In the genomic region with DNA sequence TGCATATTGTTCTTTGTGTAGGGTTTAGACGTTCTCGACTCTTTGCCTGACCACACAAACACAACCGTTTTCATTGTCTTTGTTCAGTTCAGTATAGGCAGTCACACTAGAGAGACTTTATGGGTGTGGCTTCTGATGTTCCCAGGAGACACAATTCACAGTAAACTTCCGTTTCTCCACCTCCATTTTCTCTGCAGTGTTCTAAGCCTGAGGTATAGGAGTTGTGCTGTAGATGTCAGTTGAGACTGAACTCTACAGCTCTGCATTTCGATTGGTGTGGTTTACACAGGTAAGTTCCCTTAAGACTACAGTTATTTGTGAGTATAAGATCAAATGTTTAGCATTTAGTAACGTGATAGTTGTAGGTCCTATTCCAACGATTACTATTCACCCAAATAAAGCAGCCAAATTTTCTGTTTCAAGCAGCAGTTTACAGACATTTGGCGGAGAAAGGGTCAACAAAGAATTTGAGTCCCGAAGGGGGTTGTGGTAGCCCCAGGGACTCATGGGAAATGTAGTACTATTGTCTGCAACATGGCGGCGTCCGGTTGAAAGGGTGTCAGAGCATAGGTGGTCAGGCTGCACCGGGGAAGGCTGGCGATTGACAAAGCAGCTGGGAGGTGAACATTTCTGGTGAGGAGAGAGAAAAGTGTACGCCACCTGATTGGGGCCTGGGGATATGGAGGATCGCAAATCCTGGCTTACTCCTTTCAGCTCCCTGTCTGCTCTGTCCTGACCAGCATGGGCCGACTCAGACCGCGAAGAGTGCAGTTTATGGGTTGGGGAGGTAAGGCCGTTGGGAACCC, we compare ENCODE assay signal across 8 mouse cellular contexts. TPM values are rescaled to one million over a fixed set of nuclear protein-coding genes. Genes with fewer than 3 reads are reported as not detected.
DNase-seq lines count a peak whose midpoint lies in the region; ATAC-seq and TF ChIP-seq lines count a peak whose summit lies in the region.

TSS of gene Alkbh8 (plus strand) at position 179 of the 806 bp plus-strand sequence.

- ATAC-seq in kidney, embryonic 14.5 days (ENCODE audit: low FRiP score, low TSS enrichment) = peak; percentile 98
- ATAC-seq in limb, embryonic 15.5 days (ENCODE audit: insufficient number of reproducible peaks, low FRiP score, low TSS enrichment, low read depth) = peak; percentile 92

- no peaks in the 10 kb centered on the region for H3K27me3 ChIP-seq in kidney, embryonic 14.5 days (ENCODE audit: control insufficient read depth, insufficient read depth, low read length)
- no peaks in the 10 kb centered on the region for H3K27me3 ChIP-seq in limb, embryonic 15.5 days

- TF ChIP-seq CTCF in bone marrow, adult 2 months (IDR thresholded peaks at IDR 0.05; ENCODE audit: control insufficient read depth, insufficient read depth, low read length) = no peak
- TF ChIP-seq CTCF in embryonic fibroblast, embryonic 13.5 days (IDR thresholded peaks at IDR 0.05; ENCODE audit: borderline replicate concordance, insufficient read depth, low read length) = no peak

- H3K9ac ChIP-seq in kidney, embryonic 14.5 days (ENCODE audit: low read depth, low read length) = peak within 1 kb of the TSS; percentile 72
- peak within 1 kb of the TSS; percentile 63 for H3K9ac ChIP-seq in limb, embryonic 15.5 days

- no peaks in the 10 kb centered on the region for H3K9me3 ChIP-seq in kidney, embryonic 14.5 days (ENCODE audit: control insufficient read depth, low read length)
- no peaks in the 10 kb centered on the region for H3K9me3 ChIP-seq in limb, embryonic 15.5 days

- 3% methylated on average over 20 of the region's 20 CpGs for WGBS in bone marrow, adult 2 months
- WGBS in kidney, embryonic 14.5 days = 7% methylated on average over 20 of the region's 20 CpGs
- WGBS in limb, embryonic 15.5 days = 7% methylated on average over 20 of the region's 20 CpGs

- no peaks in the 10 kb centered on the region; the same call in 1 of the 2 replicates for H3K4me1 ChIP-seq in bone marrow, adult 2 months (ENCODE audit: control insufficient read depth, insufficient read depth, low read length)
- no peaks in the 10 kb centered on the region for H3K4me1 ChIP-seq in embryonic fibroblast, embryonic 13.5 days (ENCODE audit: control insufficient read depth, insufficient read depth, low read length)
- H3K4me1 ChIP-seq in kidney, embryonic 14.5 days (ENCODE audit: control insufficient read depth, insufficient read depth, low read length) = 0 out of 2 replicates have a peak, but pooled peaks cover 3% of the 10 kb centered on the region
- 0 out of 2 replicates have a peak, but pooled peaks cover 2% of the 10 kb centered on the region for H3K4me1 ChIP-seq in limb, embryonic 15.5 days

- peaks cover 14% of the 10 kb centered on the region; the same call in 1 of the 2 replicates for H3K36me3 ChIP-seq in kidney, embryonic 14.5 days (ENCODE audit: control insufficient read depth, insufficient read depth, low read length)
- peaks cover 6% of the 10 kb centered on the region; the same call in 1 of the 2 replicates for H3K36me3 ChIP-seq in limb, embryonic 15.5 days

- peak within 1 kb of the TSS; percentile 51 for H3K4me2 ChIP-seq in kidney, embryonic 14.5 days (replicated peaks; ENCODE audit: low read depth, low read length)
- peak within 1 kb of the TSS; percentile 47 for H3K4me2 ChIP-seq in limb, embryonic 15.5 days

- H3K4me3 ChIP-seq in bone marrow, adult 2 months (replicated peaks; ENCODE audit: control insufficient read depth, low read depth, low read length) = peak within 1 kb of the TSS; percentile 92
- H3K4me3 ChIP-seq in embryonic fibroblast, embryonic 13.5 days (ENCODE audit: insufficient read depth, low read length) = peak within 1 kb of the TSS; percentile 86
- H3K4me3 ChIP-seq in kidney, embryonic 14.5 days (ENCODE audit: low read length) = peak within 1 kb of the TSS; percentile 69
- H3K4me3 ChIP-seq in limb, embryonic 15.5 days = peak within 1 kb of the TSS; percentile 61

- TF ChIP-seq POLR2A in bone marrow, adult 2 months (IDR thresholded peaks at IDR 0.05; ENCODE audit: borderline replicate concordance, control insufficient read depth, low read depth, low read length) = no peak
- TF ChIP-seq POLR2A in embryonic fibroblast, embryonic 13.5 days (IDR thresholded peaks at IDR 0.05; ENCODE audit: low read depth, low read length) = peak; percentile 59; the same call in 1 of the 2 replicates

- peak; percentile 92 for DNase-seq in 416B (ENCODE audit: low read depth)
- peak; percentile 77 to 79 for DNase-seq in heart, adult 9 months (ENCODE audit: low spot score in 2 of 2)
- peak; percentile 13 to 27 for DNase-seq in monocyte, adult 2 months (ENCODE audit: low read depth in 1 of 2, low spot score in 2 of 2)
- DNase-seq in spleen, postnatal 36 days (ENCODE audit: low spot score in 2 of 2) = peak; percentile 82 to 84

- H3K27ac ChIP-seq in bone marrow, adult 2 months (ENCODE audit: control insufficient read depth, insufficient read depth, low read depth, low read length, poor library complexity) = peak within 1 kb of the TSS; percentile 46
- peak within 1 kb of the TSS; percentile 23; the same call in 1 of the 2 replicates for H3K27ac ChIP-seq in embryonic fibroblast, embryonic 13.5 days (ENCODE audit: insufficient read depth, low read length)
- peak within 1 kb of the TSS; percentile 62; the same call in 1 of the 2 replicates for H3K27ac ChIP-seq in kidney, embryonic 14.5 days (ENCODE audit: low read depth, low read length)
- H3K27ac ChIP-seq in limb, embryonic 15.5 days = peak within 1 kb of the TSS; percentile 71

RNA-seq across cellular contexts. Expression of gene Alkbh8, which starts in this region (rescaled TPM):
- 8.2 and 9.5 TPM in 2 replicates for polyA plus RNA-seq in bone marrow, adult 2 months (2011; ENCODE audit: insufficient read depth, insufficient read length, low replicate concordance, missing spikeins)
- polyA plus RNA-seq in embryonic fibroblast, embryonic 13.5 days (2011; ENCODE audit: insufficient read length, low read depth, missing spikeins) = 15.8 and 22.3 TPM in 2 replicates
- polyA plus RNA-seq in kidney, embryonic 14.5 days (2014; fragmentation: Nextera tagmentation; extraction: Ambion mirVana) = 26.5 and 34.3 TPM in 2 replicates
- polyA plus RNA-seq in limb, embryonic 15.5 days (2015; fragmentation: Nextera tagmentation; extraction: Ambion mirVana) = 20.5 and 24.6 TPM in 2 replicates

Comparison
In these comparisons a context has a peak if more than half of its experiments do, and no peak if none do; other contexts are left out.
1. Peak in every context shown above with its lines: DNase-seq, ATAC-seq, H3K4me3 ChIP-seq and H3K27ac ChIP-seq.
2. DNase-seq: peak in every context shown above with its lines; median percentile 92 in 416B; 83 in spleen, postnatal 36 days; 78 in heart, adult 9 months; 20 in monocyte, adult 2 months.